Mouse (Mus musculus) small intestine, adult 2 months (tissue): Measurements from ENCODE around the gene AC124108.1.

Source experiments
- CTCF ChIP-seq: fragments of 200-500 bp; IDR thresholded peaks from 2 replicates; pipeline ENCODE4 v1.5.1; 2012; ENCODE audit warnings: low read depth, mild to moderate bottlenecking, control low read depth, inconsistent platforms, low read length, moderate library complexity, mixed read lengths; ENCODE audit not compliant: insufficient replicate concordance, insufficient read length; ENCODE audit errors: extremely low read depth
- POLR2A ChIP-seq: fragments of 200-500 bp; IDR thresholded peaks from 2 replicates; pipeline ENCODE4 v1.6.1; 2012; ENCODE audit warnings: low read depth, mild to moderate bottlenecking, control low read depth, inconsistent platforms, low read length, moderate library complexity

- no peak for TF ChIP-seq POLR2A
- TF ChIP-seq CTCF, result no peak
Observed at GRCm38 (mm10) chr1:132168115-132168767, 23.0 kb upstream of the AC124108.1 start.
